Mouse (Mus musculus): ENCODE data around the gene Wdr48.

The Wdr48 gene

DNA sequence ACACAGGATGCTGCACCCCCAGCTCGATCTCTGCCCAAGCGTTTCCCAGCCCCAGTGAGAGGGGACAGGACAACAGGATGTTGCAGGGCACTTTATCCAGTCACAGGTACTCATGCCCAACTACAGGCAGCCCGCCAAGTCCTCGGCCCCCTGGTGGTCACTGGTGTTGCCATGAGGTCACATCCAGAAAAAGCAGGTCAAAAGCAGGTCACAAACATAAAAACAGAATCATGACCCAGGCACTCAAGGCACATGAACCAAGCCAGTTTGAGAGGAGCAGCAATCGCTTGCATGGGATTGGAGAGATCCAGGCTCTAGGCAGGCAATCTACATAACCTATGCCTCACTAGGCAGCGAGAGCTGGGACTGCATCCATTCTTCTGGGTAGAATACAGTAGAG lies 75.5 kb downstream of the Wdr48 start:
- no peak for DNase-seq (ENCODE audit: low spot score in 2 of 2)

DNA sequence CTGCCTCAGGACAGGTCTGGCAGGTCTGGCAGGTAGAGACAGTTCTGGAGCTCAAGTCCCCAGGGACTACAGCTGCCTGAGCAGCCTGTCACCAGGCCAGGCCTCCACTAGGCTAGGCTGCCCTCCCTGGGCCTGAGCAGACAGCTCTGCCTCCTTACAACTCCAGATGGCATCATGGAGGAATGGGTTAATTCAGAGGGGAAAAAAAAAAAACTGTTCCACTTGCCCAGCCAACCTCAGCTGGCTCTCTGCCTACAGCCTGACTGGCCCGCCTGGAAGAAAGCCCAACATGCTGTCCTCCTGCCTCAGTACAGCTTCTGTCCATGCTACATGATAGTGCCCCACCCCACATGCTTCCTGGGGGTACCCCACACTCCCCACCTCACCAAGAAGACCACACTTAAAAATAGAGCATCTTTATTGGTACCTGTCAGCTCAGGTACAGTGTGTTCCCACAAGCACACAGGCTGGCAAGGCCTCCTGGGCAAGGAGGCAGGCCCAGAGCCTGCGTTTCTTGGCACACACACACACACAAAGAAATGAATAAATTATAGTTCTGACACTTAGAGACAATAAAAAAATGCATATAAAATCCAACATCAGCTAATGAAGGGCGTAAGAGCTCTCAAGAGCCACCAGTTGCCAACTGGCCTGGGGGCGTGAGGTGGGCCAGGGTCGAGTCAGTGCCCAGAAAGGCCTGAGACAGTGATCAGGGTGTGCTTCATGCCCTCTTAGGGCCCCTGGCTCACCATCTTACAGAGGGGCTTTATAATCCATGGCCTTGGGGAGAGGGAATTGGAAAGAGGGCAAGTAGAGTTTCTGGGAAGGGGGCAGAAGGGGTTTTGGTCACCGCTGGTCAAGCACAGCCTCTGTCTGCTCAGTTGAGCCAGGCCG lies 76.3 kb downstream of the Wdr48 start:
- no peak for DNase-seq (ENCODE audit: low spot score in 2 of 2)

DNA sequence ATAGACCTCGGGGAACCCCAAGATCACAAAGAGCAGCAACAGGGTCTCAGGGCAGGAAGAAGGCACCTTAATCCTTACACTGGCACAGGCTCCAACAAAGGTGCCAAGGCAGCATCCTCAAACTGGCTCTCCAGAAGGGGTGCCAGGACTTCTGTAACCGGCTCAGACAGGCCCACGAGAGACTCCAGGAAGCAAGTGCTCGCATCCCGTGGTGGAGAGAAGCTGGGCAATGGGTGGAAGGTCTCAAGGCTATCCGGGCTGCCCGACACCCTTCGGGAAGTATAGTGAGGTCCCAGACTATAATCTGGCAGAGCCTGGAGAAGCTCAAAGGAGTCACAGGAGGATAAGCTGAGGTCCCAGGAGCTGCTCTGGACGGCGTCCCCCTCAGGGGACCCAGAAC lies 77.5 kb downstream of the Wdr48 start:
- no peak for DNase-seq (ENCODE audit: low spot score in 2 of 2)

DNA sequence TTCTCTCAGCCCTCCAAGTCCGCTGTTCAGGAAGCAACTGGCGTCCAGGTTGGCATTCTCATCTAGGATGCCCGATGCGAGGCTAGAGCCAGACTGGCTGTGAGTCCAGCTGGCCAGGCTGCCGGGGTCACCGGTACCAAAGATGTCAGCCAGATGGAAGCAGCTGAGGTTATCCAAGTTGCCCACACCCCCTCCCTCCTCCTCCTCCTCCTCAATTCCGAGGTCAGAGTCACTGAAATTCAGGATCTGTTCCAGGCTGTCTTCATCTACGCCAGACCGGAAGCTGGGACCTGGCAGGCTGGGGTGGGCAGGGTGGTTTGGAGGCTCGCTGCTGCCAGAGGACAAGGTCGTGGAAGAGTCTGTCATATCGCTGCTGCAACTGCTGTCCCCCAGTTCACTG lies 77.9 kb downstream of the Wdr48 start:
- DNase-seq (ENCODE audit: low spot score in 2 of 2) = no peak

DNA sequence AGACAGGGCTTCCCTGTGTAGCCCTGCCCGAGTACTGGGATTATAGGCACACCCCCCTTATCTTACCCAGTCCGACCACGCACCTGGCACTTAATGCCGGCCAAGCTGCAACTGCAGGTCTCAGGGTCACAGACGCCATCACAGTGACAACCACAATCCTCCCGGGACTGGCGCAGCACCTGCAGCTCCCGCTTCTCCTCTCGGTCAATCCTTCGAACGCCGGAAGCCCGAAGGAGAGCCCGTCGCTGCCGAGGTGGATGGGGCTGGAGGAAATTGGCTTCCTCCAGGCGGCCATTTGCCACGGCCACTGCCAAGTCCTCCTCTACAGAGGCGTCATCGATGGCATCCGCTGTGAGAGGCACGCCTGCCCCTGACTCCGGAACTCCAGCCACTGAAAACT lies 78.6 kb downstream of the Wdr48 start:
- no peak for DNase-seq (ENCODE audit: low spot score in 2 of 2)

DNA sequence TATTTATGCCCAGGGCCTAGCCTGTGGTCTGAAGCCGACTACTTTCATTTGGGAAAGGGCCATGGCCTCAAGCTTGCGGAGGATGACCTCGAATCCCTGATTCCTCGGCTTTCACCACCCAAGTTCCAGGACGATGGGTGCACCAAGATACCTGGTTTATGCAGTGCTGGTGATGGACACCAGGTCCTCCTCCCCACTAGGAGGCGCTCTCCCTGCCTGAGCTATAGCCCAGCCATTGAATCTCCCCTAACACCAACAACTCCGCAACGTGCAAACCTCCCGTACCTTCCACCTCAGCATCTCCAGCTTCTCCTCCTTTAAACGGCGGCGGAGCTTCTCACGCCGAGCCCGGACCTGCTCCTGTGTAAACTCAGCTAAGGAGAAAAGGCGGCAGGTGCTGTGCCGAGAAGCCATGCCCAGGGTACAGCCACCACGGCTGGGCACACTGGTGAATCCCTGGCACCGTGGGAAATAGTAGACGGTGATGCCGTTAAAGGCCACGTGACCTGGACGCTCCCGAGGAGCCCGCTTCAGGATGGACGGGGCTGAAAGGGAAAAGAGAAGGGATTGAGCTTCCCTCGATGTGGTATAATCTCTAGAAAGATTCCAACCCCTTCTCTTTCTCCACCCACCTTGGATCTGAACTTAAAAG lies 79.3 kb downstream of the Wdr48 start:
- DNase-seq (ENCODE audit: low spot score in 2 of 2) = no peak

DNA sequence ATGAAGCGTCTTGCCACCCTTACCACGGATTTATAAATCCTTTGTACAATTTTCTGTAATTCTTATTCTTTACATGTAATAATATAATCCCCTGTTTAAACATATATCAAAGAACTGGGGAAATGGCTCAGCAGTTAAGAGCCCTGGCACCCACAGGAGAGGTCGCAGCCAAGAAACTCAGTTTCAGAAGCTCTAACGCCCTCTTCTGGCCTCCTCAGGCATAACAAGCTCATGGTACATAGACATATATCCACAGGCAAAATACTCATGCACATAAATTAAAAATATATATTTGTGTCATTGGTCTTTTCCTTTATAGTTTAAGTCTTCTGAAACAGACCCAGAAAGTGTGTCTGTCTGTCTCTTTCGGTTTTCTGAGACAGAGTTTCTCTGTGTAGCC lies 79.9 kb downstream of the Wdr48 start:
- no peak for DNase-seq (ENCODE audit: low spot score in 2 of 2)

DNA sequence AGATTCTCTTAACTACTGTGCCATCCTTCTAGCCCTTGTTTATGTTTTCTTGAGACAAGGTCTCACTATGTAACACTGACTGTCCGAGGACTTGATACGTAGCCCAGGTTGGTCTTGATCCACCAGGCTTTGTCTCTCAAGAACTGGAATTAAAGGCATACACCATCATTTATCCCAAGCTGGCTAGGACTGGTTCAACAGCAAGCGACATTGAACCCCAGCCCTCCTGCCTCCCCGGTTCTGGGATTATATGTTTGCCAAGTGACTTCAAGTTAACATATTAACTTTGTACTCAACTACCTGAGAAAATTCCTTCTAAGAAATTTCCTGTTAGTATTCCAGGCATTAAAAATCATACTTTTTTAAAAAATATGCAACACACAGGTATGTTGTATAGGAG lies 80.6 kb downstream of the Wdr48 start:
- no peak for DNase-seq (ENCODE audit: low spot score in 2 of 2)
